8 mouse cellular contexts compared by ENCODE assay signal in the genomic region with DNA sequence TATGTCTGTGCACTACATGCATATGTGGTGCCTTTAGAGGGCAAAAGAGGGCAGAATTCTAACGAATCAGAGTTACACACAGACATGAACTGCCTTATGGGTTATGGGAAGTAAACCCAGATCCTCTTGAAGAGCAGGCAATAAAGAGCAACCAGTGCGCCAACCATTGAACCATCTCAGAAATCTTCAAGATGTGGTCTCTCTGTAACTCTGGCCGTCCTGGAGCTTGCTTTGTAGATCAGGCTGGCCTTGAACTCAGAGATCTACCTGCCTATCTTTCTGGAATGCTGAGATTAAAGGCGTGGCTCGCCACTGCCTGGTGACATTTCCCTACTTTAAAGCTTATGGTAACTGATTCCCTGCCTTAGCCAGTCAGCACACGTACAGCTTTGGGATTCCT. TPM values are rescaled to one million over a fixed set of nuclear protein-coding genes. Genes with fewer than 3 reads are reported as not detected.
DNase-seq lines count a peak whose midpoint lies in the region; ATAC-seq and TF ChIP-seq lines count a peak whose summit lies in the region.

No protein-coding gene starts in this region.

- DNase-seq in kidney, adult 18-20 months = no peak
- DNase-seq in intestine, embryonic 14.5 days (ENCODE audit: low spot score) = no peak
- no peak for DNase-seq in layer of hippocampus, postnatal 10 days (ENCODE audit: low spot score in 2 of 2)
- no peak for DNase-seq in urinary bladder, adult 2 months (ENCODE audit: low spot score)
- no peak for DNase-seq in gastrocnemius, adult 8-10 months (ENCODE audit: low spot score in 2 of 2)

- no peaks in the 10 kb centered on the region for H3K27me3 ChIP-seq in kidney, embryonic 16.5 days (ENCODE audit: insufficient read depth, low read length)
- H3K27me3 ChIP-seq in intestine, embryonic 14.5 days (replicated peaks; ENCODE audit: control insufficient read depth, insufficient read depth, low read length) = no peaks in the 10 kb centered on the region
- H3K27me3 ChIP-seq in neural tube, embryonic 12.5 days (replicated peaks) = no peaks in the 10 kb centered on the region

- TF ChIP-seq POLR2A in bone marrow macrophage, adult 2 months (IDR thresholded peaks at IDR 0.05; ENCODE audit: borderline replicate concordance, low read depth, low read length) = no peak

- peaks cover 17% of the 10 kb centered on the region for H3K36me3 ChIP-seq in kidney, embryonic 16.5 days (ENCODE audit: insufficient read depth, low read length)
- H3K36me3 ChIP-seq in intestine, embryonic 14.5 days (ENCODE audit: control insufficient read depth, insufficient read depth, low read length) = peaks cover 22% of the 10 kb centered on the region
- peaks cover 16% of the 10 kb centered on the region for H3K36me3 ChIP-seq in neural tube, embryonic 12.5 days

- no peak for TF ChIP-seq CTCF in bone marrow macrophage, adult 2 months (IDR thresholded peaks at IDR 0.05; ENCODE audit: low read depth, low read length)

- H3K4me1 ChIP-seq in kidney, embryonic 16.5 days (ENCODE audit: insufficient read depth, low read length) = peaks cover 14% of the 10 kb centered on the region
- peaks cover 23% of the 10 kb centered on the region for H3K4me1 ChIP-seq in bone marrow macrophage, adult 2 months (ENCODE audit: control insufficient read depth, insufficient read depth, low read length)
- peaks cover 12% of the 10 kb centered on the region for H3K4me1 ChIP-seq in intestine, embryonic 14.5 days (replicated peaks; ENCODE audit: control insufficient read depth, insufficient read depth, low read length)
- peaks cover 15% of the 10 kb centered on the region for H3K4me1 ChIP-seq in neural tube, embryonic 12.5 days

- H3K4me2 ChIP-seq in kidney, embryonic 16.5 days (replicated peaks; ENCODE audit: low read depth, low read length) = peak overlapping the region; percentile 99
- peak overlapping the region; percentile 67 for H3K4me2 ChIP-seq in intestine, embryonic 14.5 days (ENCODE audit: low read length)
- peak overlapping the region; percentile 99 for H3K4me2 ChIP-seq in neural tube, embryonic 12.5 days (replicated peaks)

- peak overlapping the region; percentile 97 for H3K4me3 ChIP-seq in kidney, embryonic 16.5 days (ENCODE audit: low read length)
- H3K4me3 ChIP-seq in bone marrow macrophage, adult 2 months (ENCODE audit: insufficient read depth, low read length) = peak overlapping the region; percentile 79
- H3K4me3 ChIP-seq in intestine, embryonic 14.5 days (ENCODE audit: low read depth, low read length) = peak overlapping the region; percentile 79
- H3K4me3 ChIP-seq in neural tube, embryonic 12.5 days = peak overlapping the region; percentile 98; the same call in 1 of the 2 replicates

- no peak for ATAC-seq in kidney, embryonic 16.5 days (ENCODE audit: low FRiP score, low TSS enrichment)
- ATAC-seq in intestine, embryonic 14.5 days (replicated peaks; ENCODE audit: low FRiP score, low TSS enrichment, low read depth) = no peak
- ATAC-seq in neural tube, embryonic 12.5 days (ENCODE audit: low FRiP score, low read depth) = no peak

- WGBS in kidney, embryonic 16.5 days = 23% methylated on average over 6 of the region's 6 CpGs
- WGBS in intestine, embryonic 14.5 days = 23% methylated on average over 6 of the region's 6 CpGs
- 28% methylated on average over 6 of the region's 6 CpGs for WGBS in neural tube, embryonic 12.5 days

- H3K9me3 ChIP-seq in kidney, embryonic 16.5 days (ENCODE audit: low read length) = no peaks in the 10 kb centered on the region
- H3K9me3 ChIP-seq in intestine, embryonic 14.5 days (ENCODE audit: control insufficient read depth, low read length) = no peaks in the 10 kb centered on the region
- no peaks in the 10 kb centered on the region for H3K9me3 ChIP-seq in neural tube, embryonic 12.5 days

- no peak overlapping the region for H3K9ac ChIP-seq in kidney, embryonic 16.5 days (replicated peaks; ENCODE audit: low read length)
- H3K9ac ChIP-seq in intestine, embryonic 14.5 days (ENCODE audit: low read length) = 0 out of 2 replicates have a peak overlapping the region, but pooled peaks have one; percentile 20
- H3K9ac ChIP-seq in neural tube, embryonic 12.5 days = no peak overlapping the region

- peak overlapping the region; percentile 72 for H3K27ac ChIP-seq in kidney, embryonic 16.5 days (ENCODE audit: low read length)
- H3K27ac ChIP-seq in bone marrow macrophage, adult 2 months (ENCODE audit: insufficient read depth, low read depth, low read length) = peak overlapping the region; percentile 50
- H3K27ac ChIP-seq in intestine, embryonic 14.5 days (ENCODE audit: low read depth) = no peak overlapping the region; the same call in 1 of the 2 replicates
- H3K27ac ChIP-seq in neural tube, embryonic 12.5 days = no peak overlapping the region

RNA-seq across cellular contexts. Expression of a gene that starts 3.8 kb away (rescaled TPM):
- 183 and 193 TPM in 2 replicates for polyA plus RNA-seq in kidney, embryonic 16.5 days (2015; fragmentation: Nextera tagmentation; extraction: Ambion mirVana)
- 101 and 119 TPM in 2 replicates for polyA plus RNA-seq in bone marrow macrophage, adult 2 months (2012; ENCODE audit: insufficient read depth, insufficient read length, missing spikeins)
- 157 and 171 TPM in 2 replicates for polyA plus RNA-seq in intestine, embryonic 14.5 days (2014; fragmentation: Nextera tagmentation; extraction: Ambion mirVana)
- 183 and 190 TPM in 2 replicates for polyA plus RNA-seq in neural tube, embryonic 12.5 days (2016; fragmentation: Nextera tagmentation; extraction: Ambion mirVana)
- total RNA-seq in layer of hippocampus, postnatal 10 days (2021) = 100 to 1,000 TPM; 349 to 379 TPM
- 199 and 209 TPM in 2 replicates for polyA plus RNA-seq in urinary bladder, adult 2 months (2012; rRNA removed)
- 100 to 1,000 TPM; 448 to 476 (median 451) TPM for total RNA-seq in gastrocnemius, adult 8-10 months (2022)

RNA-seq across cellular contexts. Expression of a gene that starts 20.4 kb away (rescaled TPM):
- polyA plus RNA-seq in kidney, embryonic 16.5 days (2015; fragmentation: Nextera tagmentation; extraction: Ambion mirVana) = 377 and 378 TPM in 2 replicates
- 147 and 191 TPM in 2 replicates for polyA plus RNA-seq in bone marrow macrophage, adult 2 months (2012; ENCODE audit: insufficient read depth, insufficient read length, missing spikeins)
- 291 and 321 TPM in 2 replicates for polyA plus RNA-seq in intestine, embryonic 14.5 days (2014; fragmentation: Nextera tagmentation; extraction: Ambion mirVana)
- polyA plus RNA-seq in neural tube, embryonic 12.5 days (2016; fragmentation: Nextera tagmentation; extraction: Ambion mirVana) = 412 and 424 TPM in 2 replicates
- 100 to 1,000 TPM; 248 to 270 TPM for total RNA-seq in layer of hippocampus, postnatal 10 days (2021)
- polyA plus RNA-seq in urinary bladder, adult 2 months (2012; rRNA removed) = 126 and 133 TPM in 2 replicates
- total RNA-seq in gastrocnemius, adult 8-10 months (2022) = 100 to 1,000 TPM; 253 to 300 (median 286) TPM

RNA-seq across cellular contexts. Expression of a gene that starts 21.2 kb away (rescaled TPM):
- polyA plus RNA-seq in kidney, embryonic 16.5 days (2015; fragmentation: Nextera tagmentation; extraction: Ambion mirVana) = 7.6 and 8.0 TPM in 2 replicates
- 6.2 and 7.6 TPM in 2 replicates for polyA plus RNA-seq in bone marrow macrophage, adult 2 months (2012; ENCODE audit: insufficient read depth, insufficient read length, missing spikeins)
- 8.7 and 9.1 TPM in 2 replicates for polyA plus RNA-seq in intestine, embryonic 14.5 days (2014; fragmentation: Nextera tagmentation; extraction: Ambion mirVana)
- 20.8 and 24.3 TPM in 2 replicates for polyA plus RNA-seq in neural tube, embryonic 12.5 days (2016; fragmentation: Nextera tagmentation; extraction: Ambion mirVana)
- 100 to 1,000 TPM; 298 to 325 TPM for total RNA-seq in layer of hippocampus, postnatal 10 days (2021)
- polyA plus RNA-seq in urinary bladder, adult 2 months (2012; rRNA removed) = 14.4 and 18.1 TPM in 2 replicates
- total RNA-seq in gastrocnemius, adult 8-10 months (2022) = 10 to 100 TPM; 48.8 to 74.6 (median 59.1) TPM

RNA-seq across cellular contexts. Expression of a gene that starts 42.3 kb away (rescaled TPM):
- 3.5 and 3.6 TPM in 2 replicates for polyA plus RNA-seq in kidney, embryonic 16.5 days (2015; fragmentation: Nextera tagmentation; extraction: Ambion mirVana)
- not detected in 2 replicates for polyA plus RNA-seq in bone marrow macrophage, adult 2 months (2012; ENCODE audit: insufficient read depth, insufficient read length, missing spikeins)
- polyA plus RNA-seq in intestine, embryonic 14.5 days (2014; fragmentation: Nextera tagmentation; extraction: Ambion mirVana) = 1.0 and 1.2 TPM in 2 replicates
- 6.9 and 8.0 TPM in 2 replicates for polyA plus RNA-seq in neural tube, embryonic 12.5 days (2016; fragmentation: Nextera tagmentation; extraction: Ambion mirVana)
- 10 to 100 TPM; 29.5 to 33.8 TPM for total RNA-seq in layer of hippocampus, postnatal 10 days (2021)
- 2.1 and 2.5 TPM in 2 replicates for polyA plus RNA-seq in urinary bladder, adult 2 months (2012; rRNA removed)
- under 1 TPM in 3 of 4 experiments, not detected in 1; 0.12 to 0.40 (median 0.19) TPM for total RNA-seq in gastrocnemius, adult 8-10 months (2022)

RNA-seq across cellular contexts. Expression of a gene that starts 45.6 kb away (rescaled TPM):
- polyA plus RNA-seq in kidney, embryonic 16.5 days (2015; fragmentation: Nextera tagmentation; extraction: Ambion mirVana) = 107 and 119 TPM in 2 replicates
- polyA plus RNA-seq in bone marrow macrophage, adult 2 months (2012; ENCODE audit: insufficient read depth, insufficient read length, missing spikeins) = 10.1 and 17.5 TPM in 2 replicates
- 125 and 133 TPM in 2 replicates for polyA plus RNA-seq in intestine, embryonic 14.5 days (2014; fragmentation: Nextera tagmentation; extraction: Ambion mirVana)
- polyA plus RNA-seq in neural tube, embryonic 12.5 days (2016; fragmentation: Nextera tagmentation; extraction: Ambion mirVana) = 85.4 and 85.5 TPM in 2 replicates
- 10 to 100 TPM; 23.2 to 27.7 TPM for total RNA-seq in layer of hippocampus, postnatal 10 days (2021)
- 36.3 and 40.9 TPM in 2 replicates for polyA plus RNA-seq in urinary bladder, adult 2 months (2012; rRNA removed)
- 10 to 100 TPM in 2 of 4 experiments, 1 to 10 TPM in 2; 7.5 to 10.5 (median 9.9) TPM for total RNA-seq in gastrocnemius, adult 8-10 months (2022)

Comparison
In these comparisons a context has a peak if more than half of its experiments do, and no peak if none do; other contexts are left out.
1. H3K27ac ChIP-seq: peak in kidney, embryonic 16.5 days (single experiment) and bone marrow macrophage, adult 2 months (single experiment); none in intestine, embryonic 14.5 days (single experiment) and neural tube, embryonic 12.5 days (single experiment).
2. Peak in every context shown above with its lines, with median percentiles within 50 percentile points of each other: H3K4me2 ChIP-seq and H3K4me3 ChIP-seq.